Mouse (Mus musculus) right cerebral cortex, adult 18-20 months (tissue): ENCODE results near the gene Enpp3.
A peak's percentile ranks its signal among the peaks of the same experiment; 100 is the strongest.

Experiments
- DNase-seq: peaks from one replicate; pipeline ENCODE4 v3.0.0; 2022; ENCODE audit warnings: mixed read lengths

Gene Enpp3

DNA sequence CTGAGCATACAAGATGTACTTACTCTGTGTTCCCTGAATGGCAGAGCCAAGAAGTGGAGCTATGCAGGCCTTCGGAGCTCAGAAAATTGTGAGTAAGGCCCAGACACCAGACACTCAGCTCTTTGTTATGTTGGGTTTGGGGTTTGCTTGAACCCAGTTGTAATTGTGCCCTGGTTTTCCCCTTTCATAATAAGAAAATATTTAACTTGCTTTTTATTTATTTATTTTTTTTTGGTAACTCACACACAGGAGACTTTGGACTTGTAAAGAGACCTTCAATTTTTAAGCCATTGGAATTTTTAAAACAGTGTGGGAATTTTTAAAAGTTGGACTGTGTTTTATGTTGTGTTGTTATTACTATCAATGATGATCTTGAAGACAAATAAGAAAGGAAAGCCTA lies at the start of gene Enpp3:
Gene Enpp3 (minus strand): TSS at position 148 of the 400 bp plus-strand sequence.
- no peak for DNase-seq

DNA sequence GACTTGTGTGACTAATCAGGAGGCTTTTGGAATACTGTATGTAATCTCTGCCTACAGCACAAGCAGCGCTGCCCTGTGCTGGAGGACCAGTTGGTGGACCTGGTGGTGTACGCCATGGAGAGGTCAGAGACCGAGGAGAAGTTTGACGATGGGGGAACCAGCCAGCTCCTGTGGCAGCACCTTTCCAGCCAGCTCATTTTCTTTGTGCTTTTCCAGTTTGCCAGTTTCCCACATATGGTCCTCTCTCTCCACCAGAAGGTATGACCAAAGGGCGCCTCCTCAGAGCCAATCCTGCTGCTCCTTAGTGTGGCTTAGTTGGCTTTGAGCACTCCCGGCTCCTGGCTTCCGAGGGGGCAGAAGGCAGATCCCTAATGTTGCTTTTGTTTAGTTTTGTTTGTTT lies 45.7 kb upstream of the Enpp3 start:
- no peak for DNase-seq

- no peak for DNase-seq
Observed at GRCm38 (mm10) chr10:24886008-24886407, 43.4 kb upstream of the Enpp3 start.

- no peak for DNase-seq
Observed at GRCm38 (mm10) chr10:24873624-24874023, 31.0 kb upstream of the Enpp3 start.

DNA sequence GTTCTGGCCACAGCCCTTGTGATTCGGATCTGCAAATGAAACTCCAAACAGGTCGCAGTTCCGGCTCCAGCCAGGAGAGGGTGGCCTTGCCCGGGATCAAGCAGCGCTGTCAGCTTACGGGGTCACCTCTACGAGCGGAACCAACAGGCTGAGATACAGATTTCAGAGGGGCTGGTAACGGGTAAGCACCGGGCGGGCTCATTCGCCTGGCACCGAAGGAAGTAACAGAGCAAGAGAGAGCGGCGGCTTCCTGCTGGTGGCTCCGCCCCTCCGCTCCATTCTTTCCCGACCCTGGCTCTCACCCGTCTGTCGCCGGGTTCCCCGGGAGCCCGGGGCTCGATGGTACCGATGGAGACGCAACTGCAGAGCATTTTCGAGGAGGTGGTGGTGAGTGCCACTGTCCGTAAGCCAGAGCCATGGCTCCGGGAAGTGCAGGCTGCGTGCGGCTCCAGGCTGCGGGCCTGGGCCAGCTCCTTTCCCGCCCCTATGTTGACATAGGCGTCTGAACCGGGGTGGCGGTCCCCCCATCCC lies 27.2 kb upstream of the Enpp3 start, which contains the start of gene Med23:
Gene Med23 (plus strand): TSS at position 227 of the 531 bp plus-strand sequence.
- peak; percentile 98 for DNase-seq

- DNase-seq = no peak
Observed at GRCm38 (mm10) chr10:24864434-24864833, 21.8 kb upstream of the Enpp3 start.

- DNase-seq = no peak
Observed at GRCm38 (mm10) chr10:24863146-24863545, 20.5 kb upstream of the Enpp3 start.

DNA sequence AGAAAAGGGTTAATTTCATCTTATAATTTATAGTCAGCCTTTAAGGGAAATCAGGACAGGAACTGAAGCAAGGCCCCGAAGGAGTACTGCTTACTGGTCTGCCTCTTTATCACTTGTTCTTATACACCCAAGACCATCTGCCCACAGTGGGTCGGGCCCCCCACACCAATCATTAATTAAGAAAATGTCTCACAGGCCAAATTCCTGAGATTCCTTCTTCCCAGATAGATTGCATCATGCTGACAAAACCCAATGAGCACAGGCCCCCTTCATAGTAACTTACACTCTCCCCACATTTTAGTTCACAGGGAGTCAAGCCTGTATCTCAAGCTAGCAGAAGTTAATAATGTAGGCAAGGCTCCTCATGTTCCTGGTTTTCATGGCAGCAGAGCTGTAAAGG lies 625 bp downstream of the Enpp3 start:
- no peak for DNase-seq

DNA sequence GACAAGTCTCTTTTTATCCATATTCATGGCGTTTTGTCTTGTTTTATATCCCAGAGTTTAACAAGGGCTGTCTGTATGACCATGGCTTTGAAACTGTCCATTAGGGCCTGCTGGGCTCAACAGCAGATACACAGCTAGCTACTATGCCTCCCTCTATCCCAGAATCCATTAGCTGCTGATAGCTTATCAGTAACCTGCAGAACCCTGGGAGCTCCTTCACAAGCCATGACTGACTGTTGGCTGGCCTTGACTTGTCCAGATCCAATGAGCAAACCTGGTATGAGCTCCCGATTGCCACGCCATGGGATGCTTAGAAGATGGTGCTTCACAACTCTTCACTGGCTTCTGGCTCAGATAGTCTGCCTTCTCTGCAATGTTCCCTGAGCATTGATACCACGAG lies 1.8 kb downstream of the Enpp3 start:
- no peak for DNase-seq

DNA sequence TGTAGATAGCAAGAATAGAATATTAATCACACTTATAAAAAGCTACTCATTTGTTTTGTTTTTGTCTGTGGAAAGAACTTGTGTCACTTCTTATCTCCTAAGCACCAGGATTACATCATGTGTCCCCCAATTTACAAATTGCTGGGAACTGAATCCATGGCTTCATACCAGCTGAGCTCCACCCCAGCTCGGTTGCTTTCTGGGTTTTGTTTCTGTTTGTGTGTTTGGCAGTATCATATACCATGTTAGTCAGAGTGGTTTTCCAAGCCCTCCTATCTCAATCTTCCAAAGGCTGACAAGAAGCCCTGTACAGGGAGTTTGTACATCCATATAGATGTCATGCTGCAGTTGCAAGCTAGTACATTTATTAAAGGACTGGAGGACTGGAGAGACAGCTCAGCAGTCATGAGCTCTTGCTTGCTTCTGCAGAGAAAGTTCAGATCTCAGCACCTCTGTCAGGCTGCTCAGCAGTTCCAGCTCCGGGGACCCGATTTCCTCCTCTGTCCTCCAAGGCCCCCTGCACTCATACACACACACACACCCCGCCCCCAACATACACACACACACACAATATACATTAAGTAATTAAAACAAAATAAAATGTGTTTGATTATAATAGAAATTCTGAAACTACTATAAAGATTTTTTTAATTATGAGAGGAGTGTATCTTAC lies 6.1 kb downstream of the Enpp3 start:
- DNase-seq = no peak

- DNase-seq = no peak
Observed at GRCm38 (mm10) chr10:24835702-24836342, 6.8 kb downstream of the Enpp3 start.

- DNase-seq = no peak
Observed at GRCm38 (mm10) chr10:24834634-24835371, 7.8 kb downstream of the Enpp3 start.

- no peak for DNase-seq
Observed at GRCm38 (mm10) chr10:24832306-24832705, 10.3 kb downstream of the Enpp3 start.

DNA sequence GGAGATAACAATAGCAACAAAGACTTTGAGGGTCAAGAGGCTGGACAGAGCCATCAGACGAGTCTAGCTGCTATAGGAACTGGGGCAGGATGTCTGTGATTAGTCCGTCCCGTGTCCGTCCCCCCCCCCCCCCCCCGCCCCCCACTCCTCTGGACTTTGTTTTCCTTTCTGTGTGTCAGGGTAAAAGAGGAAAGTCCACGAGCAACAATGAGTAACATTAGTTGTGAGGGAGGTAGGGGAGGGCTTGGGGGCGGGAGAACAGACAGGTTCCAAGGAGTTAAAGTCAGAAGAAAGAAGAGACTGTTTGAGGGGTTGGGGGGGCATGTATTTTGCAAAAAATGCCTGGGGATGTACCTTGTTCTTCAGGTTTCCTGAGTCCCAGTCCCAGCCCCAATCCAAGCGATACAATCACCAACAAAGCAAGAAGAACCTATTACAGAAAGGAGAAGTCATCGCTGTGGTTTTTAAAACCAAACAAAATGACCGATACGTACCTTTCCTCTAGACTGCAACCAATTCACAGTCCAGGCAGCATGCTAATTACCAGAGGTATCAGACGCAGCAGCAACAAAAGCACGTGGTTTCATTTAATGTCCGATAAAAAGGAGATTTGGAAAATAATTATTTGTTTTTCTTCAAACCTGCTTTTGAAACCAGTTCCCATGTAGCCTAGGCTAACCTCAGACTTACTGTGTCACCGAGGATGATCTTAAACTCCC lies 11.1 kb downstream of the Enpp3 start:
- no peak for DNase-seq

- DNase-seq = no peak
Observed at GRCm38 (mm10) chr10:24830448-24830847, 12.2 kb downstream of the Enpp3 start.

- no peak for DNase-seq
Observed at GRCm38 (mm10) chr10:24828136-24828535, 14.5 kb downstream of the Enpp3 start.

DNA sequence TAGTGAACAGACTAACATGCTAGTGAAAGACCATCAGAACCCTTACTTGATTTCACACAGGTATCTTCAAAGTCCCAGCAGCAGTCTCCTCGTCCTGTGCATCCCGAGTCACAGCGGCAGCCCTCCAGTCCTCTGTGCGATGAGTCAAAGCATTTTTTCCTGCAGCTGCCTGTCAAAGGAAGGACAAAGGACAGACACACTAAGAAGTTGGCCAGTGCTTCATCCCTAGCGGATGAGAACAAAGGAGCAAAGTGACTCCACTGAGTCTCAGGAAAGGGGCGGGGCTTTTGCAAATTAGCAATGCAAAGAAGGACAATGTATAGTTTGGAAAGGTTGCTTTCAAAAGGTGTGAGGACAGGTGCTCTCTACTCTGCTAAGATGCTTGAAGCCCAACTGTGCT lies 16.5 kb downstream of the Enpp3 start:
- DNase-seq = no peak

DNA sequence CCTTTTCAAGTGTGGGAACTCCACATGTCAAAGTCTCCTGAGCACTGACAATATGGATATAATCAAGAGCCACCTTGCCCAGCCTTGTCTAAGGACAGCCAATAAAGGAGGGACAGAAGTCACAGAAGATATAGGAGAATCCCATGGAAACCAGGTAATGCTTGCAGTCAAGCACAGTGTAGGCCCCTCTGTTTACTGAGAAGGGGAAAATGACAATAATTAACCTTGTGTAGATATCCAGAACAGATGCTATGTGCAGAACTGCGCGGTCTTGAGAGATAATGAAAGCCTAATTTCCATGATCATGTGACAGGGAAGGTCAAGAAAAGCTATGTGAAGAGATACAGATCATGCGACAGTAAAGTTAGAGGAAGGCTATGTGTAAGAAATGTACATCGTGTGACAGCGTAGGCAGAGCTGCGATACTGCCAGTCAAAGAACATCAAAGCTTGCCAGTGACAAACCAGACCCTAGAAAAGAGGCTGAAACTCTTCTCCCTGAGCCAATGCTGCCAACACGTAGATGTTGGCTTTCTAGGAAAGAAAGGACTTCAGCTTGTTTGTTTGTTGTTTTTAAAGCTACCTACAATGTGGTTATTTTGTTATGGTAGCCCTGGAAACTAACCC lies 17.1 kb downstream of the Enpp3 start:
- DNase-seq = no peak

DNA sequence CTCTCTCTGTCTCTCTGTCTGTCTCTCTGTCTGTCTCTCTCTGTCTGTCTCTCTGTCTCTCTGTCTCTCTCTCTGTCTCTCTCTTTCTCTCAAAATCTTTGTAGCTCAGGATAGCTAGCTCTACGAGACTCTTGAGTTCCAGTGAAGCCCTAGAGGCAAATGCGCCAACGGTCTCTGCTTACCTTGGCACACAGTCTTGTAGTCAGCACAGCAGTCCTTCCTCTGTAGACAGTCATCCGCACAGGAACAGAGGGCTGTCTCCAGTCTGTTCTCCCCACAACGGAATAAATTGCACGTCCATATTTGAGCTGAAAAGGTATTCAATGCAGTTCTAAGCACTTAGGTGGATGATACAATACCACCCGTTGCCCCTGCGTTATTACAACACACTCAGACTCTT lies 18.0 kb downstream of the Enpp3 start:
- DNase-seq = no peak

- DNase-seq = no peak
Observed at GRCm38 (mm10) chr10:24823697-24824535, 18.7 kb downstream of the Enpp3 start.

- no peak for DNase-seq
Observed at GRCm38 (mm10) chr10:24823265-24823664, 19.4 kb downstream of the Enpp3 start.

DNA sequence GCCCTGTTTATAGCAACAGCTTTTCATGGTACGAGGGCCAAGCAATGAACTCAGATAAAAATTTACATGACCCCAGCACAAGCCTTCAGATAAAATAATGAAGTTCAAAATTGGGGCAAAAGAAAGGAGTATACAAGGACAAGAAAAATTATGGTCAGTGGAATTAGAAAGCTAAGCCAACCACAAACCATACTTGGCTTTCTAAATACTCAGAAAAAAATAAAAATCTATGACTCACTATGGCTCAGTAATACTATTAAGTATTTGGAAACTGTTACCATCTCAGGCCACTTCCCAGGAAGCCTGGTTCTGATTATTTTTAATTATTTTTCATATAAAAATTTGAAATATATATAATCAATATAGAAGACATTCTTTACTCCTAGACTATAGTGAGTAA lies 19.8 kb downstream of the Enpp3 start:
- DNase-seq = no peak
